Mouse (Mus musculus) small intestine, adult 2 months (tissue): ENCODE measurements around the gene Stpg3. TPM values are rescaled to one million over a fixed set of nuclear protein-coding genes. Genes with fewer than 3 reads are reported as not detected.
A peak's percentile ranks its signal among the peaks of the same experiment; 100 is the strongest.

Experiments used
- H3K27ac ChIP-seq: fragments of 200-500 bp; 2 replicates; pipeline ENCODE4 v1.5.1; 2012; ENCODE audit warnings: low read depth, low read length, control low read depth, inconsistent platforms; ENCODE audit not compliant: insufficient read depth
- H3K27me3 ChIP-seq: fragments of 200-500 bp; 2 replicates; pipeline ENCODE4 v1.6.1; 2012; ENCODE audit warnings: mild to moderate bottlenecking, moderate library complexity, low read length, inconsistent platforms; ENCODE audit not compliant: control insufficient read depth, insufficient read depth
- H3K36me3 ChIP-seq: fragments of 200-500 bp; 2 replicates; pipeline ENCODE4 v1.6.1; 2012; ENCODE audit warnings: mild to moderate bottlenecking, low read length, control low read depth, inconsistent platforms; ENCODE audit not compliant: control insufficient read depth, insufficient read depth
- H3K4me1 ChIP-seq: fragments of 200-500 bp; 2 replicates; pipeline ENCODE4 v1.6.1; 2012; ENCODE audit warnings: low read length, inconsistent platforms, mixed read lengths; ENCODE audit not compliant: control insufficient read depth, insufficient read depth, insufficient read length
- H3K4me3 ChIP-seq: fragments of 200-500 bp; 2 replicates; pipeline ENCODE4 v1.5.1; 2012; ENCODE audit warnings: low read depth, mild to moderate bottlenecking, control low read depth, inconsistent platforms, low read length, moderate library complexity
- CTCF ChIP-seq: fragments of 200-500 bp; IDR thresholded peaks from 2 replicates; pipeline ENCODE4 v1.5.1; 2012; ENCODE audit warnings: low read depth, mild to moderate bottlenecking, control low read depth, inconsistent platforms, low read length, moderate library complexity, mixed read lengths; ENCODE audit not compliant: insufficient replicate concordance, insufficient read length; ENCODE audit errors: extremely low read depth
- POLR2A ChIP-seq: fragments of 200-500 bp; IDR thresholded peaks from 2 replicates; pipeline ENCODE4 v1.6.1; 2012; ENCODE audit warnings: low read depth, mild to moderate bottlenecking, control low read depth, inconsistent platforms, low read length, moderate library complexity
- WGBS: fragments of 180-500 bp; shearing (Covaris S2); methylation state at CpG from one replicate; pipeline ENCODE4 v1.1.7; 2018; 5-methylcytosine and 5-hydroxymethylcytosine counted together
- polyA plus RNA-seq: library from polyadenylated mRNA; depleted of rRNA; stranded (reverse); fragments of >200 nt; gene quantifications from 2 replicates; pipeline ENCODE4 v1.2.3, GENCODE M21; 2012; rRNA removed

Gene Stpg3
- polyA plus RNA-seq, 1 experiment, result not detected

DNA sequence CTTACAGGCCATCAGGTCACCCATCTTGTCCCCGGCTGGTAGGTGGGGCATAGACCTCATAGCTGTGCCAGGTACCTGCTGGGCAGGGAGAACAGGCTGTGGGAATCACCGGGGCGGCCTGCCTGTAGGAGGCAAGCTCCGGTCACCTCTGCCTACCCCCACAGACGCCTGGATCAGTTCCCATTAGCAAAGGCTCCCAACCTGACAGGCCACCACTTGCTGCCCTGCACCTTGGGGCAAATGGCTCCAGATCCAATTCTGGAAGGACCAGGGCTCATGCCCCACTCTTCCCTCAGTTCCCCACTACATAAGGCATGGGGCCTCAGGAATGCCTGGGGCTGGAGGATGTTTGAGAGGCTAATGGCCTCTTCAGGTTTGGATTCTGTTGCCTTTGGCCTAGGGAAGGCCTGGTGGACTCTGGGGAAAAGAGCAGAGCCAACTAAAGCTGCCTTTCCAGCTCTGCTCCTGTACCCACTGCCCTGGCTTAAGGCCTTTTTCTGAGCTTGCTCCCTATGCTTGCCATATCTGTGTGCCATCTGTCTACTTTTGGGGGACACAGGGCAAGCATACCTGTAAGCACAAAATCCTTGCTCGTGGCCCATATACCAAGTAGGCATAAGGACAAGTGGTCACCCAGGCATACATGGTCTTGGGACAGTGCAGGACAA, 43.2 kb downstream of the Stpg3 start:
- 63% methylated on average over 6 of the region's 6 CpGs for WGBS
- Histone ChIP-seq H3K36me3 (no peaks in the 10 kb centered on the region), H3K27me3 (no peaks in the 10 kb centered on the region), H3K4me1 (peaks cover 65% of the 10 kb centered on the region), H3K27ac (no peak overlapping the region), H3K4me3 (no peak overlapping the region)
- TF ChIP-seq CTCF (no peak), POLR2A (no peak)

DNA sequence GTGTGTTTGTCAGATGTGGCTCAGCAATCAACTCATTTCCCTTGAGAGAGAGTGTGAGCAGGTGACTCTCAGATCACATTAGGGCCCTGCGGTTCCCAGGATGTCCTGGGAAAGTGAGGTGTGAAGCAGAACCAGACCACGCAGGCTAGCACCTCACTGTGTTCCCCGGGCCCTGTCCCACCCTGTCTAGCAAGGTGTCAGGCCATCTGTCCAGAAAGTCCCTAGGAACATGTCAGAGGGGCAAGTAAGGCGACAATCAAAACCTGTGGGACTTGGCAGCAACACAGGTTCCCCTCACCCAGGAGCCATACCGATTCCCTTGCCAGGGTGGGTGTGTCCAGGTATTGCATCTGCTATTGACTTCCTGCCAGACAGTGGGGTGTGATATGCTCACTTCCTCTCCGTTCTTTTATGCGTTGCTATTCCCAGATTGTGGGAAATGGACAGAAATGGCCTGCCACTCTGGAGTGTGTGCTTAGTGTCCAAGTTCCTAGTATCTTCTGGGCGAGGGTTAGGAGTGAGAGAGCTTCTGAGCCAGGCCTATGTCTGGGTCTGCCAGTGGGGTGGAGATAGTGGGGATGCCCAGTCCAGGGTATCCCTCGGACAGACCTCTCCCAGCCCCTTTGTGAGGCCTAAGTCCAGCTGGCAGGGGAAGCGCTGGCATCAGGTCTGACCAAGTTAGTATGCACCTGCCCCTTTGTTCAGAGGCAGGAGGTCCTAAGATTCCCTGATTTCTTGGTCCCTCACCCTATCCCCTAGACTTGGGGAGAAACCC, 43.9 kb downstream of the Stpg3 start:
- TF ChIP-seq CTCF (no peak), POLR2A (no peak)
- no peaks in the 10 kb centered on the region for H3K27me3 ChIP-seq
- H3K36me3 ChIP-seq, result no peaks in the 10 kb centered on the region
- H3K27ac ChIP-seq, result no peak overlapping the region
- WGBS, result 23% methylated on average over 10 of the region's 10 CpGs
- peaks cover 58% of the 10 kb centered on the region for H3K4me1 ChIP-seq
- H3K4me3 ChIP-seq, result no peak overlapping the region

DNA sequence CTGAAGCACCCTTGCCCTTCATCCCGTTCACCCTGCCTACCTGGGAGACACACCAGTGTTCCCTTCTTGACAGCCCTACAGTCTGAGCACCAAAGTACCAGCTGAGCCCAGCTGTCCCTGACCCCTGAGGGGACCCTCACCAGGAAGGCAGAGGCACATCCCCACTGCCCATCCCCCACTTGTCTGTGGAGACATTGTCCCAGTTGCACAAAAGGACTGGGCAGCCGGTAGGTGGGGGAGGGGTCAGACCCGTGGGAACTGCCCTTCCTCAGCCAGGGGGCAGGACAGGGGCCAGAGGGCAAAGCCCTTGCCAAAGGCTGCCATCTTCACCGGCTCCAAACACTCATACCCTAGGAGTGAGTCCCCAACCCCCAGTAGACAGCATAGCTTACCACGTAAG, 44.7 kb downstream of the Stpg3 start:
- Histone ChIP-seq H3K36me3 (no peaks in the 10 kb centered on the region), H3K4me1 (peaks cover 53% of the 10 kb centered on the region), H3K4me3 (no peak overlapping the region), H3K27me3 (no peaks in the 10 kb centered on the region), H3K27ac (no peak overlapping the region)
- WGBS, result 47% methylated on average over 5 of the region's 5 CpGs
- TF ChIP-seq POLR2A, result no peak
- no peak for TF ChIP-seq CTCF

DNA sequence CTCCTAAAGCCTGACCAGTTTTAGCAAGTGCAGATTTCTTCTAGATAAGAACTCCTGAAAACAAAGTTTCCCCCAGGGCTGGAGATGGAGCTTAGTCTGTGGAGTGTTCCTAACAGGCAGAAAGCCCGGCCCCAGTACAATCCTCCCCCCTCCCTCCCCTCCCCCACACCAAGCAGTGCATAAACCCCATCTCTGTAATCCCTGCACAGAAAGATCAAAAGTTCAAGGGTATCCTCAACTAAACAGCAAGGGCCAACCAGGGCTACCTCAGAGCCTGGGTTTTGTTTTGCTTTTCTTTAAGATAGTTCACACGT, 45.8 kb downstream of the Stpg3 start:
- Histone ChIP-seq H3K4me3 (no peak overlapping the region), H3K27ac (no peak overlapping the region), H3K36me3 (no peaks in the 10 kb centered on the region), H3K27me3 (no peaks in the 10 kb centered on the region), H3K4me1 (peaks cover 43% of the 10 kb centered on the region)
- WGBS, result 24% methylated on average over 2 of the region's 2 CpGs
- no peak for TF ChIP-seq POLR2A
- TF ChIP-seq CTCF, result no peak

DNA sequence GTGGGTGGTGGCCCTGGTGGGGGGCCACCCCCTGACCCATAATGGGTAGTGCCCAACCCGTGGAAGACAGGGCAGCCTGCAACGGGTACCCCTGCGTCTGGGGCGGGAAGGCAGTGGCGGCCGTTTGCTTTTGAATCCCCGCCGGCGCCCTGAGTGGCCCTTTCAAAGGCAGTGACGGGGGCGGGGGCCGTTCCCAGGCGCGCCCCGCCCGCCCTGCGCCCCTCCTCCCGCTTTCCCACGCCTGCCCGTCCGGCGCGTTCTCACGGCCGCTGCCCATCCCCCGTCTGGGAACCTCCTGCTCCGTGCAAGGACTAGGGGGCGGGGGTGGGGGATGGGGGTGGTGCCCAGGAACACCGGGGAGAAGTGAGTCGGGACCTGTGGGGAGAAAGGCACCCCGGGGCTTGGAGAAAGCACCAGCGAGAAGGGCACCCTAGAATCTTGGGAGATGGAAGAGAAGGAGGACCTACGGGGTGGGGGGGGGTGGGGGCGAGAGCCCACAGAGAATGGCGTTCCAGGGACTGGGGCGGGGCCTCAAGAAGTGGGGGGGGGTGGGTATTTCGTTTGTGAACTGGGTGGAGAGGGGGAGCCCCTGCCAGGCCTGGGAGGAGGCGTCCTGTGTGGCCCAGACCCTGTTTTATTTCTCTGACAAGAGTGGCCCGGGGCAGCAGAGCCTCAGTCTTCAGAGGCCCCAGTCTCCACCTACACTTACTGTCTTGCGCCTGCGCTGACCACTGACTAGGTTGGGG, 46.3 kb downstream of the Stpg3 start:
- Histone ChIP-seq H3K27ac (no peak overlapping the region), H3K4me1 (peaks cover 40% of the 10 kb centered on the region), H3K36me3 (no peaks in the 10 kb centered on the region), H3K4me3 (peak overlapping the region; percentile 58), H3K27me3 (no peaks in the 10 kb centered on the region)
- no peak for TF ChIP-seq POLR2A
- TF ChIP-seq CTCF, result no peak
- WGBS, result 4% methylated on average over 37 of the region's 41 CpGs

DNA sequence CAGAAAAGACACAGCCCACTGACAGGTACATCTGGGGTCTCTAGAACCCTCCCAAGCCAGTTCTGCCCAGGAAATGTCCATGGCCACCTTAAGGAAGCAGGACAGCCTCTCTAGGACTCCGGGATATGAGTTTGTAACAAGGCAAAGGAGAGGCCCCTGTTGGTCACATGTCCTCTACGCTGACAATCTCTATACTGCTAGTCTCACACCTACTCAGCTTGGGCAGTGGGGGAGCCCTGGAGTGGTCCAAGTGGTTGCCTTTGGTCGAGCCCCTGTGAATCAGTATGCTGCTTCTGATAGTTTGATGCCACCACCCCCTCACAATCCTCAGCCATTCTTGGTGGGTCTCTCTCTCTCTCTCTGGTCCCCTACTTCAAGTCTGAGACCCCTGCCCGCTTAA, 47.0 kb downstream of the Stpg3 start:
- TF ChIP-seq POLR2A, result no peak
- no peak for TF ChIP-seq CTCF
- no peaks in the 10 kb centered on the region for H3K27me3 ChIP-seq
- no peaks in the 10 kb centered on the region for H3K36me3 ChIP-seq
- H3K4me3 ChIP-seq, result peak overlapping the region; percentile 58
- WGBS, result 24% methylated on average over 4 of the region's 4 CpGs
- H3K27ac ChIP-seq, result no peak overlapping the region
- H3K4me1 ChIP-seq, result peaks cover 34% of the 10 kb centered on the region

Other genes starting within 250 kb of the Stpg3 start
- 9.8 and 14.6 TPM in 2 replicates for gene Mrpl41, start 239.5 kb downstream of the Stpg3 start, polyA plus RNA-seq
- gene Pnpla7, start 238.6 kb downstream of the Stpg3 start, polyA plus RNA-seq, result 7.4 and 20.5 TPM in 2 replicates
- gene Nsmf, start 160.3 kb downstream of the Stpg3 start, polyA plus RNA-seq, result 93.0 and 100 TPM in 2 replicates
- gene Entpd8, start 134.3 kb downstream of the Stpg3 start, polyA plus RNA-seq, result 149 and 281 TPM in 2 replicates
- 14.1 and 15.5 TPM in 2 replicates for gene Noxa1, start 119.5 kb downstream of the Stpg3 start, polyA plus RNA-seq
- 24.4 and 39.0 TPM in 2 replicates for gene Nrarp, start 33.9 kb downstream of the Stpg3 start, polyA plus RNA-seq
- 37.3 and 49.3 TPM in 2 replicates for gene Tor4a, start 17.8 kb downstream of the Stpg3 start, polyA plus RNA-seq
- gene Nelfb, start 3.1 kb downstream of the Stpg3 start, polyA plus RNA-seq, result 21.8 and 37.2 TPM in 2 replicates
- gene Fam166a, start 4.1 kb upstream of the Stpg3 start, polyA plus RNA-seq, result 0.10 TPM in 1 of 2 replicates, not detected in the other
- gene Tubb4b, start 10.1 kb upstream of the Stpg3 start, polyA plus RNA-seq, result 481 and 881 TPM in 2 replicates
- gene Slc34a3, start 19.7 kb upstream of the Stpg3 start, polyA plus RNA-seq, result 0.05 and 5.6 TPM in 2 replicates
- gene Rnf224, start 22.1 kb upstream of the Stpg3 start, polyA plus RNA-seq, result 0.10 TPM in 1 of 2 replicates, not detected in the other
- gene Rnf208, start 27.6 kb upstream of the Stpg3 start, polyA plus RNA-seq, result 7.3 and 145 TPM in 2 replicates
- gene Cysrt1, start 27.8 kb upstream of the Stpg3 start, polyA plus RNA-seq, result 1.7 and 10.7 TPM in 2 replicates
- gene AL732309.1, start 32.2 kb upstream of the Stpg3 start, polyA plus RNA-seq, result 15.3 and 45.8 TPM in 2 replicates
- 29.8 and 51.5 TPM in 2 replicates for gene Tmem203, start 40.8 kb upstream of the Stpg3 start, polyA plus RNA-seq
- 183 and 436 TPM in 2 replicates for gene Tprn, start 48.0 kb upstream of the Stpg3 start, polyA plus RNA-seq
- 40.7 and 55.9 TPM in 2 replicates for gene Ssna1, start 57.8 kb upstream of the Stpg3 start, polyA plus RNA-seq
- 31.0 and 71.6 TPM in 2 replicates for gene Anapc2, start 57.8 kb upstream of the Stpg3 start, polyA plus RNA-seq
- not detected in 2 replicates for gene Tmem210, start 73.5 kb upstream of the Stpg3 start, polyA plus RNA-seq
- gene Lrrc26, start 75.3 kb upstream of the Stpg3 start, polyA plus RNA-seq, result 49.7 and 138 TPM in 2 replicates
- gene Grin1, start 104.5 kb upstream of the Stpg3 start, polyA plus RNA-seq, result 0.34 and 0.63 TPM in 2 replicates
- 11.1 and 20.5 TPM in 2 replicates for gene Man1b1, start 117.7 kb upstream of the Stpg3 start, polyA plus RNA-seq
- gene Dpp7, start 141.7 kb upstream of the Stpg3 start, polyA plus RNA-seq, result 12.5 and 24.4 TPM in 2 replicates
- 130 and 360 TPM in 2 replicates for gene Uap1l1, start 151.0 kb upstream of the Stpg3 start, polyA plus RNA-seq
- gene Sapcd2, start 157.7 kb upstream of the Stpg3 start, polyA plus RNA-seq, result 15.4 and 28.8 TPM in 2 replicates
- gene Entpd2, start 181.2 kb upstream of the Stpg3 start, polyA plus RNA-seq, result 25.8 and 50.7 TPM in 2 replicates
- gene Npdc1, start 184.7 kb upstream of the Stpg3 start, polyA plus RNA-seq, result 103 and 117 TPM in 2 replicates
- gene Fut7, start 208.6 kb upstream of the Stpg3 start, polyA plus RNA-seq, result 0.68 and 0.76 TPM in 2 replicates
- gene Abca2, start 214.1 kb upstream of the Stpg3 start, polyA plus RNA-seq, result 15.0 and 18.5 TPM in 2 replicates
- gene Clic3, start 242.2 kb upstream of the Stpg3 start, polyA plus RNA-seq, result 0.38 and 12.0 TPM in 2 replicates
- 48.6 and 62.7 TPM in 2 replicates for gene Paxx, start 246.5 kb upstream of the Stpg3 start, polyA plus RNA-seq